Mouse (Mus musculus) erythroblast, adult 5-6 weeks (primary cell): ENCODE measurements around the gene Gm1043. TPM values are rescaled to one million over a fixed set of nuclear protein-coding genes. Genes with fewer than 3 reads are reported as not detected.

Source experiments
- ATAC-seq: replicated peaks from 2 replicates; pipeline ENCODE4 v1.8.0; 2016; ENCODE audit warnings: moderate number of reproducible peaks, mild to moderate bottlenecking, moderate TSS enrichment, inconsistent platforms; ENCODE audit not compliant: poor library complexity, low FRiP score, severe bottlenecking
- total RNA-seq, 2 experiments: library from RNA; stranded (forward) in 1 of 2; stranded (reverse) in 1 of 2; fragments of 150-400 nt in 1 of 2; fragments of 200-764, 138-1000 nt in 1 of 2; gene quantifications; 2 replicates each; pipeline versions ENCODE4 v1.2.3 to v1.2.4; 2015 to 2017; ENCODE audit warnings: low replicate concordance in 2 of 2

Gm1043 gene
- total RNA-seq, 2 experiments from 2014 or later, result not detected

DNA sequence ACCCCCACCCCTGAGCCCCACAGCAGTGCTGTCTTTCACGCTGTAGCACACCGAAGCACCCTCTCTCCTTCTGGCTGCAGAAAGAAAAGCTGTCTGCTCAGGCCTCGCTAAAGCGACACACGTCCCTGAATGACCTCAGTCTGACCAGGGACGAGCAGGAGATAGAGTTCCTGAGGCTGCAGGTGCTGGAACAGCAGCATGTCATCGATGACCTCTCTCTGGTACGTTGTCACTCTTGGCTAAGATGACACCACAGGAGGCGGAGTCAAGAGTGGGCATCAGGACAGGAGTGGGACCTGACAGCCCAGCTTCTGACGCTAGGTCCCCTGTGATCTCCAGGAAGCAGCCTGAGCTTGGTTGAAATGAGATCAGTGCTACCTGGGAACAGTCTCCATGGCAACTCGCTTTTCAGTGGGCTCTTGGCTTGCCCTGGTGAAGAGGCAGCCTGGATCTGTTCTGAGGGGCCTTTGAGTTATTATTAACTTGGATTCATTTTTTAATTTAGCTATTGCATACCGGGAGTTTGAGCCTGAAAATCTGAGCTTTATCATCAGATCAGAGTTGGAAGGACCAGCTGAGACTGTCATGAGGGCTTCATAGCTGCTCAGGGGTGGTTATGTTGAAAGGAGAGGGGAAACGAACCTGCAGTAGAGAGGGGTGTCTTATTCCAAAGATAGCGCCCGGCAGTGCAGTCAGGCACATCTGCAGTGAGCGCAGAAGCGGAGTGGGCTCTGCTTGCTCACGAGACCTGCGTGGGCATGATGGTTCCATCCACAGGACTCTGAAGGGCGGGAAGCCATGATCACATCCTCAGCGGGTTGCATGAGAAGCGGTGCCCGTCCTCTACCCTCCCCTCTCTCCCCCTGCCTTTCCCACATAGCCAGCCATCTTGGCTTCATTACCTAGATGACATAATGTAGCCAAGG lies 20.6 kb downstream of the Gm1043 start:
- ATAC-seq, result no peak

DNA sequence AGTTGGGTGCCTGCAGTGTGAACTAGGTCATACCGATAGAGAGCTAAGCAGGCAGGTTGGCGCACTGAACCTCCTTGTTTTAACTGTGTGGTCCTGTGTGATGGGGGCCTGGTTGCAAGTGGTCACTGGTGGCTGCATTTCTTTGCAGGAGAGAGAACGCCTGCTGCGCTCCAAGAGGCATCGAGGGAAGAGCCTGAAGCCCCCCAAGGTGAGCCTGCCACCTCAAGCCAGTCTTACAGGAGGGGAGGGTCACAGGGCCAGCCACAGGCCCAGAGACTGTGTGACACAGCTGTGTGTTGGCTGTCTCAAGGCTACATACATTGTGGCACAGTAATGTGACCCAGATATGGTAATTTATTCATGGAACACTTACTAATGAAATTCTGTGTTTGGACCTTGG lies 21.9 kb downstream of the Gm1043 start:
- no peak for ATAC-seq

DNA sequence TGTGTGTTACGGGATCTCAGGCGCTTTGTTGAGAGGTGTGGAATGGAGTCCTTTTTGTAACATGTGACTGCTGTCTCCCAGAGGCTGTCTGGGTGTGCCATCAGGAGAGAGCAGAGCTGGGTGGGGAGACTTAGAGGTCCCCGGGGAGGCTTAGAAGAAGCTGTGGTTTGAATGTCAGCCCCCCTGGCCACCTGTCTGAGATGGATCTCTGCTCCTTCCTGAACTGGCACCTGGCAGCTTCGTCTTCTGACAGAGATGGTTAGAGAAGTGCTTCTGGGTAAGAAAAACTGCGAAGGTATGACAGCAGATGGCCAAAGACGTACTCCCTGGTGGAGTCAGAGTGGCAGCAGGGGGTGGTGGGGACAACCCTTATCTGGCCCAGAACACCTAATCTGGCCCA lies 22.4 kb downstream of the Gm1043 start:
- ATAC-seq, result no peak

DNA sequence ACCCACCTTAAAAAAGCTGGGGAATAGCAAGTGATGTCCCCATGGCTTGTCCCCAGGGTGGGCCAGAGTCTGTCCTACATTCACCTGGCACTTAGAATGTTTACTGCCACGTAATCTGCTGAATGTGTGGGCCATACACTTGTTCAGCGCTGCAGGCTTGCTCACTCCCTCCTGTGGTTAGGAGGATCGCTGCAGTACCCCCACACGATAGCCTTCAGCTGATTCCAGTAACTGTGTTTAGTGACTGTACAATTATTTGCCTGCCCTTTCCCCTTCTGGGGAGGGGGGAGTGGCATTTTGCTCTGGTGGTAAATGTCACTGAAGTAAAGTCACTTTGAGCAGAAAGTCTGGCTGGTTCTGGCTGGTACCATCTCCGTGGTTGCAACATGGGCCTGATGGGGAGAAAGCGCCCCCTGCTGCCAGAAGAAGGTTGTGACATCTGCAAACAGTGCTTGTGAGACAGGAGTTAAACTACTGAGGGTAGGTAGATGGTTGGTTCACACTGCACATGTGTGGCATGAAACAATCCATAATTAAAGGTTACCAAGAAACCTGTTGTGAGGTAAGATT lies 24.2 kb downstream of the Gm1043 start:
- no peak for ATAC-seq

DNA sequence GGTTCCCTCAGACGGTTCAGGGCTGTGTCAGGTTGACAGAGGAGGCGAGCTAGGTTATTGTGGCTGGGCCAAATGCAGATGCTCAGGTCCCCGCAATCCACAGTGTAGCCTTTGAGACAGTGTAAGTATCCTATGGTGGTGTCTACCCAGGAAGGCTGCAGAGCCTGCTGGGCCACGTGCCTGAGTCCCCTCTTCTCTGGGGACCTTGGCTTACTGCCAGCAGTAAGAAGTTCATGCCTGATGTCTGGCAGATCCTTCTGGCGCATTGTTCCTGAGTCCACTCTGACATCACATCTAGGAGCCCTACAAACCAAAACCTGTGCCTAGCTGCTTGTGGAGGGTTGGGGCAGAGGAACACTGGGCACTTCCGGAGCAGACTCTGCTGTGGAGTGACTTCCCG lies 27.2 kb downstream of the Gm1043 start:
- ATAC-seq, result no peak

DNA sequence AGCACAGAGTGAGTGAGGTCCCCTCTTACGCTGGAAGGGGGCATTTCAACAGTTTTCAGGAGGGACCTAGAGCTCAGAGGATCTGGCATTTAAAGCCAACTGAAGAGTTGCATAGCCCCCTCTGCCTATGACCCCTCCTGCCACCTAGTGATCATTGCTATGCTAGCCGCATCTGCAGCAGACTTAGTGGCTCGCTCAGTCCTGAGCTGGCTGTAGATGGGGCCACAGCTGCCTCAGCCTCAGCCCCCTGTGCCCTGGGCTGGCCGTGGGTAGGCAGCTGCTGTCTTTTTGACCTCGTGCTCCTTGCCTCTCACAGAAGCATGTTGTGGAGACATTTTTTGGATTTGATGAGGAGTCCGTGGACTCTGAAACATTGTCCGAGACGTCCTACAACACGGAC lies 32.0 kb downstream of the Gm1043 start:
- no peak for ATAC-seq

DNA sequence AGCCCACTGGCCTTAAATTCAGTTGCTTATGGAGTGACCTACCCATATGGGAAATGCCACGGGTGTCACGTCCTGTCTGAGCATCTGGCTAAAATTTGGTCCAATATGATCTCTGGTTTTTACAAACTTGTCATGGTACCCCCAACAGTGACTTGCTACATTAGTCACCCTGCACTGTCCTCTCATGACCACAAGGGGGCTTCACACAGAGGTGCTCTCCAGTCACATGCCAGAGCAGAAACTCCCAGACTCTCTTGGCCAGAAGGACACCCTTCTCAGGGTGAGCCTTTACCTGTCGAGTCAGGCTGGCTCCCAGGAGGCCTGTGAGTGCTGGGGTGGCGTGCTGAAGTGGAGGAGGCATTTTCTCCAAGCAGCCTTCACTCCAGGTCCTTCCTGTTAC lies 33.1 kb downstream of the Gm1043 start:
- peak; percentile 51; the same call in 1 of the 2 replicates for ATAC-seq

DNA sequence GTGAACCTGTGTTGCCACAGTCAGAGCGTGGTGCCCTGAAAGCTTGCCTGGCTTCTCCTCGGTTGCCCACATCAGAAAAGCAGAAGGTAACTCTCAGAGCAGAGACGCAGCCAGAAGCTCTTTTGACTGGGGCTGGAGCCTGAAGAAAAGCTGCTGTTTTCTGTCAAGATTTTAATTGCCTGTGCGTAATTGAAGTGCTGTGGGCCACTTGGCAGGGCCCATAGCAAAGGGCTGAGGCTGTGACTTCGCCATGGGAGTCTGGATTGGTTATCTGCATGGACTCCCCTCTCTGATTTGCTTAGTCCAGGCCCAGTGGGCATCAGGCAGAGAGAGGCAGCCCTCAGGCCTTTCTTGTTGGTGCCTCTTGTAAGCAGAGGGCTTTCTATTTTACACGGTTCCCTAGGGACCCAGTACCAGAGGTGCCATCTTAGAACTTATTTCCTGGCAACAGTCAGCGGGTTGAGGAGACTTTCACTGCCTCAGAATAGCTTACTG lies 36.1 kb downstream of the Gm1043 start:
- no peak for ATAC-seq

DNA sequence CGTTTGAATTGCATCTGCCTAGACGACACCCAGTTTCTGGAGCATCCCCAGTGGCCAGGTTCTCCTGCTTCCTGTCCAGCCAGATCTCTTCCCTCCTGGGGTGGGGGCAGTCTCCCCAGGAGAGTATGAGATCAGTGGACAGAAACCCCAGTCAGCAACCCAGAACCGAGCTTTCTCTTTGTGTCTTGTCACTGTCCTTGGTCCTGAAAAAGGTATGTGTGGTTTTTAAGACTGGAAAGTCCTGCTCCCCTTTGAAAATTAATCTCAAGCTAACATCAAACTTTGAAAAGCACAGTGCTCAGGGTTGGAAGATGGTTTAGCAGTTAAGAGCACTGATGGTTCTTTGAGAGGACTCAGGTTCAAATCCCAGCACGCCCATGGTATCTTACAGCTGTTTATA lies 46.7 kb downstream of the Gm1043 start:
- no peak for ATAC-seq

DNA sequence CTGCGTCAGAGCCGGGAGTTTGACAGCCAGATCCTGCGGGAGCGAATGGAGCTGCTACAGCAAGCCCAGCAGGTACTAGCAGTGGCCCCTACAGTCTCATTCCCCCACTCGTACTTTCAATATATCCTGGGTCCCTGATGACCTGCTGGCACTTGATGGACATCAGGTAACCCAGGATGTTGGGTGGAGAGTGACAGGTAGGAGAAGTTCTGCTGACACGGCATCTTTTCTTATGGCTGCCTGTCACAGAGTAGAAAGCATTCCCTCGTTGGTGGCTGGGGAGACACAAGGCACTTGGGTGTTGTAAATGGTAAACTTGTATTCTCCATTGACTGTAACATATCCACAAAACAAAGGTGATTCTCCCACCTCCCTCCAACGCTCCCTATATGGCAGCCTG lies 56.6 kb downstream of the Gm1043 start:
- ATAC-seq, result no peak

DNA sequence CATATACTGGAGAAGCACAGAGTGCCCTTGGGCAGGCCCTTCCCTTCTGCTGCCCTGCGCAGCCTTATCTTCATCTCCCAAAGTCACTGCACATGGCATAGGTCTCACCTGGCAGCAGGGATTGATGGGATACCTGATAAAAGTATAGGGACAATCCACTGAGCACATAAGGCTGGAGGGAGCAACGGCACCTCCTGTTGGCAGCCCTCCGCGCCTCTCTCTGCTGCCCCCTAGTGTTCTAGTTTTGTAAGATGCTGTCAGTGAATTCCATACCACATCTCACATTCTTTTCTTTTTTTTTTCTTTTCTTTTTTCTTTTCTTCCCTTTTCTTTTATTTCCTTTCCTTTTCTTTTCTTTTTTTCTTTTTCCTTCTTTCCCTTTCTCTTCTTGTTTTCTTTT lies 62.4 kb downstream of the Gm1043 start:
- peak; percentile 69 for ATAC-seq

DNA sequence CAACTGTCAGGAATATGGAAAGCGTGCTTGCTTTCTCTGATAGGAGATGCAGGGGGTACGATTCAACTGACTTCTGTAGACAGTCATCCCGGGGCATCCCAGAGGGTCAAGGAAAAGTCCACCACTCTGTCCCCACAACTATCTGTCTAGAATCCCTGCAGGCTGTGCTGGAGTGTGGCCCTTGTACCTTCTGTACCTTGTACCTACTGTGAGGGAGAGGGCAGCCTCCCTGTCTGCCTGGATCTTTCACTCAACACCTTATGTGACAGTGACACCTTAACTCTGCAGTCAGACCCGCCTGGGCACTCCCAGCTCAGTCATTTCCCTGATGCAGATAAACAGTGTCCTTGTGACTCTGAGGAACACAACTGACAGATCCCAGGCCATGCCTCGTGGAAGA lies 65.5 kb downstream of the Gm1043 start:
- ATAC-seq, result no peak

DNA sequence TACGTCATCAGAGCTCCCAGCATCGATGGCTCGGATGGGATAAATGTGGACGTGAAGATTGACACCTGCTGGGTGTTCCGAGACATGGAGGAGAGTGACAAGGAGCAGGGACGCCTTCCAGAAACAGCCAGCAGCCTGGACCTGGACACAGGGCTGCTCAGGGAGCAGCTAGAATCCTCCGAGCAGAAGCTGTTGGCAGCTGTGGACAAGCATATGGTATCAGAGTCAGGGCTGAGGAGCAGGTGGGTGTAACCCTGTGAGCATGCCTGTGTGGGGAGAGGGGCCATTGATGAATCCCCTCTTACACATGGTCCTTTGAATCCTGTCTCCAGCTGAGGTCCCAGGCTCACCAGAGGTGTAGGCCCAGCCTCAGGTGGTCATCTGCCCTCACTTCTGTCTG lies 69.3 kb downstream of the Gm1043 start:
- no peak for ATAC-seq

DNA sequence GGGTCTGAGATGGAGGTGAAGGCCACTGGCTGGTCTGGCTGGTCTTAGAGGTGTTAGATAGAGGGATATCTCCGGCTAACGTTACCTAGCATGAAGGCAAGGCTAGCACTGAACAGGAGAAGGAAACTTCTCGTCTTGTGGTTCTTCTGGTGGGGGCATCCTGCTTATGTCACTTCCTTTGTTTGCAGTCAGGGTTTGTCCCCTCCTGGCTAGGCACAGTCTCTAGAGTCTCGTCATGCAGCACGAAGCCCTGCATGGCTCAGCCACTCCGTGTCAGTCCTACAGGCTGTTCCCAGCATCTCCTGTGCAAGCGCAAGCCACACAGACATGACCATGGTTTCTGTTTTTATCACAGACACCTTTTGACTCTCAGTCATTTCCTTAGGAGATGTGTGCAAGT lies 73.2 kb downstream of the Gm1043 start:
- no peak for ATAC-seq

DNA sequence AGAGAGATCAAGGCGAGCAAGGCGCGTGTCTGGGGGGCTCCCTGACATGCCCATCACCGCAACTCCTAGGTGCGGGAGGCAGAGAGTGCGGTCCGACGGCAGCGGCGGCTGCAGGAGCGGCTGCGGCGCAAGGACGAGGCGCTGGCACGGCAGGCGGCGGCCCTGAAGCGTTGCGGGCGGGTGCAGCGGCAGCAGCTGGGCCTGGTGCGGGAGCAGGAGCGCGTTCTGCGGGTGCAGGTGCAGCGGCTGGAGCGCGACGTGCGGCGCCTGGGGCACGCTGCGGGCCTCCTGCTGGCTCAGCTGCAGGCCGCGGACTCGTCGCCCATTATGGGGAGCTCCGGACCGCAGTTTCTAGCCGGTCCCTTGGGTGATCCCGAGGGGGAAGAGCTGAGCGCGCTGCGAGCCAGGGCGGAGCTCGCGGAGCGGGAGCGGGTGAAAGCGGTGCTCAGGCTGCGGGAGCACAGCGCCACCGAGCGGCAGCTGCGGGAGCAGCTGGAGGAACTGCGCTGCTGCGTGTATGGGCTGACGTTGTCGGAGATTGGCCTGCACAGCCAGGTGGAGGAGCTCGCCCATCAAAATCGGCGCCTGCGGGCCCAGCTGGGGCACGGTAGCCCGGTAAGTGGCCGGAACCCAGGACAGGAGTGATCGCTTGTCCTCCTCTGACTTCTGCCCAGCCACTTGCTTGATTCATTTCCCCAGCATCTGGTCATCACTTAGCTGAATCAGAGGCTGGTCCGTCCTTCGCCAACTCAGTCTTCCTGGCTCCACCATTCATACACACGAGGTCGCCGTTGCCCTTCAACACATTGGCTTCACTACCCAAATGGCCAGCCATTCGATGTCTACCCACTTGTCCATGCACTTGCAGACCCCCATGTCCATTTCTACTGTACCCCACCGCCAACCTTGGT lies 78.0 kb downstream of the Gm1043 start:
- ATAC-seq, result no peak

DNA sequence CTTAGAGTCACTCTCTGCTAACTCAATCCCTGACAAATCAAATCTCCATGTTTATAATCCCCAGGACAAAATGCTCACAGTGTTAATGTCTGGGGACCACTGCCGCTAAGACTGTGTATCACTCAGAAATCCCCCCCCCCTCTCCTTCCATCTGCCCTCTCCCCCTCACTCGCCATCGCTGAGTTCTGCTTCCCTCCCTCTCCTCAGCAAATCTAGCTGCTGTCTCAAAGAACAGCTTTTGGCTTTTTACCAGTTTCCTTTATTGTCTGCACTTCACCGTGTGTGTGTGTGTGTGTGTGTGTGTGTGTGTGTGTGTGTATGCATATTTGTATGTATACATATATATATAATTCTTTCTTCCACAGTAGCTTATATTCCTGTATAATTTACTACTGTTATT lies 91.3 kb downstream of the Gm1043 start:
- ATAC-seq, result no peak

DNA sequence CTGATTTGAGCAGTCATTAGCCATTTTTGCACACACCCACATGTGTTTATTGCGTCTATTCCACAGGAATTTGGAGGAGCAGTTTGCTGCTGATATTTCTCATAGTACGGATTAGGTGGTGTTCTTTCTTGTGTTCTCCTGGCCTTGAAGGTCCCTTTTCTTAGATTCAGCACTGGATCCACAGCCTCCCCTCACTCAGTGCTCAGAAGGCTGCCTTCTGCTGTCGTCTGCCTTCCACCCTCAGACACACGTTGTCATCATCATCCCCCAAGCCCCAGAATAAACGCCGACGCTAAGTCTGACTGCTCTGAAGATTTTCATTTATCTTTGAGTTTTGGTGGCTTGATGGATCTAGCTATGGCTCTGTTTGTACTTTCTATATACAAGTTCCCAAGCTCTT lies 91.9 kb downstream of the Gm1043 start:
- ATAC-seq, result no peak

DNA sequence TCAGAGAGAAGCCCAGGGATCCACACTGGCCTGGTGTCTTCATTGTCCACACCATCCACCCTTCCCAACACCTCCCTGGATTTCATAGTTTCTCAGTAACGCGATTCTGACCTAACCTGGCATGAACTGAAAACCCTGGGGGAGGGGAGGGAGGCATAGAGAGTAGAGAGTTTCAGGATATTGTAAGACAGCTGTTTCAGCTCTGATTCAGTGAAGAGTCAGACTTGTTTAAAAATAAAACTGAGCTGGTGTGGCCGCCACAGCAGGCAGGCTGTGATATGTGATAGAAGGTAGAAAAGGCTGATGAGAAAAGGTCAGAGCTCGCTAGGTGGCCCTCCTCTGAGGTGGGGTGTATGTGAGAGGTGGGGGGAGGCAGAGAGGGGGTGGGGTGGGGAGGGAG lies 93.6 kb downstream of the Gm1043 start:
- no peak for ATAC-seq

DNA sequence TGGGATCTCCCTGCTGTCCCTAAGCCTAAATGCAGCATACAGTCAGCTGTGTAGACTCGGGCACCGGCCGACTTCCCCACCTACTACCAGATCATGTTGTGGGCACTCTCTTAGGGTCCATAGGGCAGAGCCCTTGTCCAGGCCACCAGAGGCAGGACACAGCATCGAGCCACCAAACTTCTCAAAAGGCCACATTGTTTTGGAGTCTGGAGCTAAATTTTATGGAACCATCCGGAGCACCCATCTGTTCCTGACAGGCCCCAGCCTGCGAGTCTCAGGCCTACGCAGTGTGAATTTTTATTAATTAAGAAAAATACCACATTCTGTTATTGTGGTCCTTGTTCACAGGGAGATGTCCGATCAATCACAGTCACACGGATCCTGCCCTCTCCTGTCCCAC lies 94.7 kb downstream of the Gm1043 start:
- no peak for ATAC-seq

DNA sequence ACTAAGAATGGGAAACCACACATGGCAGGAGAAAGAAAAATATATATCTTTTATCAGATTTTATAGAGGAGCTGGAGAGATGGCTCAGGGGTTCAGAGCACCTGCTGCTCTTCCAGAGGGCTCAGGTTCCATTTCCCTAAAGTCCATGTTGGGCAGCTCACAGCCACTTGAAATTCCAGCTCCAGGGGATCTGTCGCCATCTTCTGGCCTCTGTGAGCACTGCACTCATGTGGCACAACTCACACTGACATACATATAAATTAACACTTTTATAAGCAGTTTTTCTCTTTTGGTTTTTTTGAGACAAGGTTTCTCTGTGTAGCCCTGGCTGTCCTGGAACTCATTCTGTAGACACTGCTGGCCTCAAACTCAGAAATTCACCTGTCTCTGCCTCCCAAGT lies 95.5 kb downstream of the Gm1043 start:
- ATAC-seq, result no peak
